ENCODE assay signal across 30 mouse cellular contexts in genomic region chr2:153187848-153188247, GRCm38 (mm10).
"Had no signal": no experiment of that assay in that cellular context is flagged by ENCODE, and none has a peak within 500 bp of the region (broad histone marks: within the 10 kb centered on the region; RNA-seq: fewer than 3 reads in every experiment).

No protein-coding gene starts in this region.

- H3K4me1 ChIP-seq: hindbrain, embryonic 10.5 days; hindbrain, embryonic 12.5 days; hindbrain, embryonic 13.5 days; hindbrain, embryonic 15.5 days; intestine, embryonic 15.5 days; kidney, embryonic 15.5 days had no signal

- H3K9ac ChIP-seq: heart, embryonic 12.5 days; heart, embryonic 13.5 days; heart, embryonic 15.5 days; hindbrain, embryonic 12.5 days; hindbrain, embryonic 13.5 days; hindbrain, embryonic 14.5 days; hindbrain, embryonic 15.5 days; intestine, embryonic 15.5 days; kidney, embryonic 15.5 days had no signal

- H3K4me3 ChIP-seq: heart, embryonic 12.5 days; heart, embryonic 13.5 days; heart, embryonic 15.5 days; hindbrain, embryonic 10.5 days; hindbrain, embryonic 12.5 days; hindbrain, embryonic 13.5 days; hindbrain, embryonic 15.5 days; intestine, embryonic 15.5 days; kidney, embryonic 15.5 days; layer of hippocampus, adult 2 months; left cerebral cortex, adult 2 months had no signal

- DNase-seq: heart, postnatal 10 days; heart, postnatal 14 days; heart, postnatal 36 days; heart, postnatal 4 days; kidney, adult 11 months; kidney, adult 18-20 months; kidney, adult 2 months; kidney, adult 8-10 months; kidney, adult 9 months; kidney, postnatal 10 days; kidney, postnatal 14 days; kidney, postnatal 25 days; kidney, postnatal 36 days; kidney, postnatal 4 days; layer of hippocampus, adult 9-11 months; layer of hippocampus, postnatal 36 days had no signal

- H3K9me3 ChIP-seq: heart, embryonic 12.5 days; heart, embryonic 13.5 days; heart, embryonic 15.5 days; hindbrain, embryonic 10.5 days; hindbrain, embryonic 12.5 days; hindbrain, embryonic 13.5 days; hindbrain, embryonic 15.5 days; intestine, embryonic 15.5 days; kidney, embryonic 15.5 days had no signal

- H3K27me3 ChIP-seq: heart, embryonic 12.5 days; heart, embryonic 13.5 days; heart, embryonic 15.5 days; hindbrain, embryonic 12.5 days; hindbrain, embryonic 13.5 days; hindbrain, embryonic 15.5 days; intestine, embryonic 15.5 days; kidney, embryonic 15.5 days had no signal

- H3K27ac ChIP-seq: heart, embryonic 15.5 days; hindbrain, embryonic 10.5 days; hindbrain, embryonic 12.5 days; hindbrain, embryonic 13.5 days; hindbrain, embryonic 14.5 days; hindbrain, embryonic 15.5 days; hindbrain, postnatal 0 days; intestine, embryonic 15.5 days; kidney, embryonic 15.5 days; kidney, postnatal 0 days; layer of hippocampus, adult 2 months; left cerebral cortex, adult 2 months had no signal
